Mouse (Mus musculus) E14TG2a.4 (cell line): ENCODE measurements around the gene Gm4779.
A peak's percentile ranks its signal among the peaks of the same experiment; 100 is the strongest.
"Not testable (repeated sequence)": the region's sequence is repeated elsewhere in the genome, so short reads cannot be mapped to it uniquely, and the experiment has no call there.

ENCODE experiments used
- H3K27me3 ChIP-seq: 2 replicates; pipeline ENCODE4 v1.6.1; 2014; ENCODE audit warnings: low read length, control low read depth; ENCODE audit not compliant: insufficient read depth
- H3K36me3 ChIP-seq: 2 replicates; pipeline ENCODE4 v1.6.1; 2014; ENCODE audit warnings: low read length, control low read depth; ENCODE audit not compliant: insufficient read depth
- H3K4me1 ChIP-seq: replicated peaks from 2 replicates; pipeline ENCODE4 v1.6.1; 2014; ENCODE audit warnings: low read depth, low read length, control low read depth
- H3K4me3 ChIP-seq: replicated peaks from 2 replicates; pipeline ENCODE4 v1.5.1; 2014; ENCODE audit warnings: mild to moderate bottlenecking, low read length
- H3K9me3 ChIP-seq: 2 replicates; pipeline ENCODE4 v1.6.1; 2014; ENCODE audit warnings: low read length, control low read depth
- CTCF ChIP-seq: conservative IDR thresholded peaks from 2 replicates; pipeline ENCODE4 v1.5.1; 2014; ENCODE audit warnings: low read length
- NANOG ChIP-seq: IDR thresholded peaks from 2 replicates; pipeline ENCODE4 v1.6.1; 2014; ENCODE audit warnings: borderline replicate concordance, low read length, mixed read lengths
- POU5F1 ChIP-seq: IDR thresholded peaks from 2 replicates; pipeline ENCODE4 v1.6.1; 2014; ENCODE audit warnings: low read length, borderline replicate concordance

Gene Gm4779

GRCm38 (mm10) chrX:101794342-101794741 lies at the start of gene Gm4779, which contains the start of gene 8030474K03Rik:
TSS of gene Gm4779 (minus strand) at chrX:101794423.
TSS of gene 8030474K03Rik (plus strand) at chrX:101794656.
- no peaks in the 10 kb centered on the region for H3K9me3 ChIP-seq
- peaks cover 26% of the 10 kb centered on the region for H3K27me3 ChIP-seq
- H3K4me1 ChIP-seq = no peaks in the 10 kb centered on the region
- H3K4me3 ChIP-seq = peak within 1 kb of the TSS; percentile 69
- H3K36me3 ChIP-seq = no peaks in the 10 kb centered on the region
- TF ChIP-seq POU5F1 = no peak
- TF ChIP-seq CTCF = no peak
- TF ChIP-seq NANOG = no peak

GRCm38 (mm10) chrX:101819980-101820379 lies 25.8 kb upstream of the Gm4779 start:
- H3K9me3 ChIP-seq, H3K4me1 ChIP-seq, H3K36me3 ChIP-seq, H3K4me3 ChIP-seq, H3K27me3 ChIP-seq: not testable (repeated sequence)

- Histone ChIP-seq H3K9me3 (no peaks in the 10 kb centered on the region), H3K4me1 (0 out of 2 replicates have a peak, but pooled peaks cover 3% of the 10 kb centered on the region), H3K36me3 (no peaks in the 10 kb centered on the region), H3K27me3 (0 out of 2 replicates have a peak, but pooled peaks cover 7% of the 10 kb centered on the region), H3K4me3 (no peak overlapping the region)
- TF ChIP-seq CTCF (no peak; the same call in 1 of the 2 replicates), POU5F1 (no peak), NANOG (no peak)
Observed at GRCm38 (mm10) chrX:101819163-101819562, 24.9 kb upstream of the Gm4779 start.

GRCm38 (mm10) chrX:101811750-101812149 lies 17.5 kb upstream of the Gm4779 start:
- H3K36me3 ChIP-seq = no peaks in the 10 kb centered on the region
- no peak overlapping the region for H3K4me3 ChIP-seq
- no peaks in the 10 kb centered on the region for H3K9me3 ChIP-seq
- TF ChIP-seq NANOG (no peak), CTCF (no peak), POU5F1 (no peak)
- peaks cover 10% of the 10 kb centered on the region; the same call in 1 of the 2 replicates for H3K27me3 ChIP-seq
- H3K4me1 ChIP-seq = no peaks in the 10 kb centered on the region

GRCm38 (mm10) chrX:101805512-101805911 lies 11.3 kb upstream of the Gm4779 start:
- TF ChIP-seq CTCF (peak; percentile 34), POU5F1 (no peak)
- H3K4me3 ChIP-seq = no peak overlapping the region
- H3K36me3 ChIP-seq = no peaks in the 10 kb centered on the region
- no peaks in the 10 kb centered on the region for H3K9me3 ChIP-seq
- no peaks in the 10 kb centered on the region for H3K4me1 ChIP-seq
- no peaks in the 10 kb centered on the region for H3K27me3 ChIP-seq

GRCm38 (mm10) chrX:101791551-101791950 lies 2.7 kb downstream of the Gm4779 start:
- Histone ChIP-seq H3K9me3 (no peaks in the 10 kb centered on the region), H3K36me3 (no peaks in the 10 kb centered on the region), H3K4me1 (no peaks in the 10 kb centered on the region), H3K4me3 (no peak overlapping the region), H3K27me3 (peaks cover 26% of the 10 kb centered on the region)
- TF ChIP-seq NANOG = no peak
- TF ChIP-seq CTCF = peak; percentile 43
- no peak for TF ChIP-seq POU5F1

- H3K27me3 ChIP-seq = peaks cover 12% of the 10 kb centered on the region
- TF ChIP-seq POU5F1 (no peak), CTCF (peak; percentile 87), NANOG (no peak)
Observed at GRCm38 (mm10) chrX:101772035-101772434, 22.2 kb downstream of the Gm4779 start.

GRCm38 (mm10) chrX:101770307-101770706 lies 23.9 kb downstream of the Gm4779 start:
- H3K4me3 ChIP-seq = no peak overlapping the region

More at GRCm38 (mm10) chrX:101772035-101772434, 22.2 kb downstream of the Gm4779 start:
- H3K4me1 ChIP-seq = no peaks in the 10 kb centered on the region
- H3K36me3 ChIP-seq = no peaks in the 10 kb centered on the region
- no peaks in the 10 kb centered on the region for H3K9me3 ChIP-seq
- H3K4me3 ChIP-seq = no peak overlapping the region

GRCm38 (mm10) chrX:101769478-101769877 lies 24.7 kb downstream of the Gm4779 start:
- Histone ChIP-seq H3K36me3 (no peaks in the 10 kb centered on the region), H3K4me1 (no peaks in the 10 kb centered on the region), H3K9me3 (no peaks in the 10 kb centered on the region), H3K27me3 (peaks cover 11% of the 10 kb centered on the region), H3K4me3 (no peak overlapping the region)
- no peak for TF ChIP-seq NANOG
- TF ChIP-seq CTCF = no peak
- TF ChIP-seq POU5F1 = no peak

More at GRCm38 (mm10) chrX:101770307-101770706, 23.9 kb downstream of the Gm4779 start:
- no peaks in the 10 kb centered on the region for H3K4me1 ChIP-seq
- H3K36me3 ChIP-seq = no peaks in the 10 kb centered on the region
- H3K9me3 ChIP-seq = no peaks in the 10 kb centered on the region
- TF ChIP-seq CTCF (no peak), NANOG (no peak), POU5F1 (no peak)
- H3K27me3 ChIP-seq = peaks cover 12% of the 10 kb centered on the region
